ENCODE assay signal across 7 mouse cellular contexts in genomic region chr3:14886102-14887098, GRCm38 (mm10). TPM values are rescaled to one million over a fixed set of nuclear protein-coding genes. Genes with fewer than 3 reads are reported as not detected.
DNase-seq lines count a peak whose midpoint lies in the region; ATAC-seq lines count a peak whose summit lies in the region.

Gene Car2, plus strand, starts transcription at chr3:14886273.

- peak within 1 kb of the TSS; percentile 62 for H3K9ac ChIP-seq in intestine, embryonic 15.5 days
- peak within 1 kb of the TSS; percentile 77 for H3K9ac ChIP-seq in midbrain, embryonic 11.5 days (ENCODE audit: low read length)

- H3K4me1 ChIP-seq in intestine, embryonic 15.5 days (replicated peaks), result no peaks in the 10 kb centered on the region
- H3K4me1 ChIP-seq in midbrain, embryonic 11.5 days (ENCODE audit: control insufficient read depth, insufficient read depth, low read length), result no peaks in the 10 kb centered on the region

- WGBS in intestine, embryonic 15.5 days, result under 1% methylated on average over 83 of the region's 95 CpGs
- WGBS in midbrain, embryonic 11.5 days, result under 1% methylated on average over 94 of the region's 95 CpGs

- H3K36me3 ChIP-seq in intestine, embryonic 15.5 days, result no peaks in the 10 kb centered on the region
- H3K36me3 ChIP-seq in midbrain, embryonic 11.5 days (ENCODE audit: control insufficient read depth, insufficient read depth, low read length), result no peaks in the 10 kb centered on the region

- peak; percentile 89 for DNase-seq in adrenal gland, postnatal 14 days
- peak; percentile 79 for DNase-seq in embryo, embryonic 9.5 days (ENCODE audit: extremely low spot score)
- DNase-seq in gastrocnemius, postnatal 4 days (ENCODE audit: low spot score in 2 of 2), result peak; percentile 45 to 65
- peak; percentile 67 for DNase-seq in left cerebral cortex, postnatal 4 days
- peak; percentile 97 for DNase-seq in midbrain, embryonic 11.5 days (ENCODE audit: low spot score, missing footprints)
- DNase-seq in right cerebral cortex, postnatal 4 days, result peak; percentile 66

- H3K27ac ChIP-seq in intestine, embryonic 15.5 days, result no peak within 1 kb of the TSS
- H3K27ac ChIP-seq in midbrain, embryonic 11.5 days (ENCODE audit: low read depth, low read length), result no peak within 1 kb of the TSS

- H3K4me2 ChIP-seq in intestine, embryonic 15.5 days (replicated peaks), result peak within 1 kb of the TSS; percentile 94
- peak within 1 kb of the TSS; percentile 81 for H3K4me2 ChIP-seq in midbrain, embryonic 11.5 days

- H3K4me3 ChIP-seq in intestine, embryonic 15.5 days (replicated peaks), result peak within 1 kb of the TSS; percentile 65
- peak within 1 kb of the TSS; percentile 70 for H3K4me3 ChIP-seq in midbrain, embryonic 11.5 days (ENCODE audit: low read depth, low read length)

- H3K9me3 ChIP-seq in intestine, embryonic 15.5 days, result no peaks in the 10 kb centered on the region
- no peaks in the 10 kb centered on the region for H3K9me3 ChIP-seq in midbrain, embryonic 11.5 days (ENCODE audit: control insufficient read depth, low read length)

- peaks cover 6% of the 10 kb centered on the region; the same call in 1 of the 2 replicates for H3K27me3 ChIP-seq in intestine, embryonic 15.5 days (replicated peaks)
- peaks cover 9% of the 10 kb centered on the region; the same call in 1 of the 2 replicates for H3K27me3 ChIP-seq in midbrain, embryonic 11.5 days (ENCODE audit: control insufficient read depth, insufficient read depth, low read length)

- peak; percentile 91 for ATAC-seq in intestine, embryonic 15.5 days
- peak; percentile 92 for ATAC-seq in midbrain, embryonic 11.5 days (ENCODE audit: low FRiP score)

- intact Hi-C loops in left cerebral cortex, postnatal 4 days (cut with DNase I), result no loop called here

RNA-seq across cellular contexts. Expression of gene Car2, which starts in this region (rescaled TPM):
- 38.2 and 51.7 TPM in 2 replicates for total RNA-seq in adrenal gland, postnatal 14 days (2021)
- 1 to 10 TPM; 4.6 to 6.4 TPM for total RNA-seq in gastrocnemius, postnatal 4 days (2021)
- 56.2 and 69.8 TPM in 2 replicates for polyA plus RNA-seq in intestine, embryonic 15.5 days (2015; fragmentation: Nextera tagmentation; extraction: Ambion mirVana)
- 10 to 100 TPM; 19.7 to 22.2 TPM for total RNA-seq in left cerebral cortex, postnatal 4 days (2021)
- polyA plus RNA-seq in midbrain, embryonic 11.5 days (2014; fragmentation: Nextera tagmentation; extraction: Ambion mirVana), result 108 and 118 TPM in 2 replicates
